Mouse (Mus musculus): ENCODE results near the gene Ldlrap1. TPM values are rescaled to one million over a fixed set of nuclear protein-coding genes. Genes with fewer than 3 reads are reported as not detected.

The Ldlrap1 gene
- polyA plus RNA-seq, 1 experiment from 2014 or later: 33.9 TPM

DNA sequence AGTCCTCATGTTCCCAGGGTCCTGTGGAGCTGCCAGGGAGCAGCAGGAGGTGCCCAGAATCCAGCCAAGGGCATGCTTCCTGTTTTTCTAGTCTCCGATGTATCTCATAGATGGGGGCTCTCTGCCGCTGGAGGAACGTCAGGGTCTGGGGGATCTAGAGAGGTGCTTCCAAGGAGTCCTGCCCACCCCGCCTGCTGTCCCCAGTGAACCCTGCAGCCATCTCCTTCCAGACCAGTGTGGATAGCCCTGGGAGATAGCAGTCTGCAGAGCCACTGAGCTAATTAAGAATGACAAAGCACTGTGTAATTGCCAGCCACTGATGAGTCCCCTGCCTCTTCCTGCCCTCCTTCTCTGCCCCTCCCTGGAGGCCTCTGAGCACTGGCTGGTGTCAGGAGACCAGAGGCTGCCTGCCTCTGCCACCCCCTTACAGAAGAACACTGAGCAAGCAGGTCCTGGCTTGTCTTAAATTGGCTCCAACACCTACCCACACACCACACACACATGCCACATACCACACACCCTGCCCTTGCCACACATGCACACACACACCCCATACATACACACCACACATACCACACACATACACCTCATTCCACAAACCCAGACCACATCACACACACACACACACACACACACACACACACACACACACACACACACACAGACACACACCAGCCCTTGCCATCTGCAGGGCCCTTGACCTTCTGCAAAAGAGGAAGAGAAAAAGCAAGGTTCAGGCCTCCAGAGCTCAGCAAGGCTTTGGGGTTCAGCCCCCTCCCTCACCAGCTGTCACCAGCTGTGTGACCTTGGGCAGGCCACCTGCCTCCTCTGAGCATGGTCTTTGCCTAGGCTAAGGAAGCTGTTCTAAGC lies 5.2 kb upstream of the Ldlrap1 start:
- H3K27me3 ChIP-seq: 0 out of 2 replicates have a peak, but pooled peaks cover 14% of the 10 kb centered on the region
- no peak overlapping the region for H3K27ac ChIP-seq
- WGBS: 37% methylated on average over 4 of the region's 4 CpGs
- no peak overlapping the region for H3K4me3 ChIP-seq
- no peak overlapping the region for H3K4me2 ChIP-seq
- no peaks in the 10 kb centered on the region for H3K9me3 ChIP-seq
- 0 out of 2 replicates have a peak, but pooled peaks have one; percentile 17 for ATAC-seq (ENCODE audit: insufficient number of reproducible peaks, low FRiP score, low TSS enrichment, low read depth)
- peaks cover 30% of the 10 kb centered on the region for H3K4me1 ChIP-seq
- no peaks in the 10 kb centered on the region for H3K36me3 ChIP-seq
- no peak overlapping the region for H3K9ac ChIP-seq

DNA sequence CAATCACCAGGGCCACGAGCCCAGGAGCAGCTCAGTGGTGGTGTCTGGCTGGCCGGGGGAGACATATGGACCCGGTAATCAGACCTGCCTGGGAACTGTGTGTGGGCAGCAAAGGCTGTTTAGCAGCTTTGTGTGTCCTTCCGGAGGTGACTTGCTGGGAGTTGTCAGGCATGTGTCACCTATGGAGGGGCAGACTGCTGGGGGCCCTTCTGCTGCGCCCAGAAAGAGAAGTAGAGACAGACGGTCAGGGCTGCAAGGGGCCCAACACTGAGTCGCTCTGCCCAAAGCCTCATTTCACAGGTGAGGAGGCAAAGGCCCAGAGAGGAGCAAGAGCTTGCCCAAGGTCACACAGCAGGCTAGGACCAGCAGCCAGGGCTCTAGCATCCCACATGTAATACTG lies 2.1 kb upstream of the Ldlrap1 start:
- no peak overlapping the region for H3K27ac ChIP-seq
- H3K9me3 ChIP-seq: no peaks in the 10 kb centered on the region
- WGBS: 55% methylated on average over 7 of the region's 7 CpGs
- H3K9ac ChIP-seq: no peak overlapping the region
- no peak overlapping the region for H3K4me2 ChIP-seq
- no peak overlapping the region for H3K4me3 ChIP-seq
- peaks cover 39% of the 10 kb centered on the region for H3K4me1 ChIP-seq
- no peaks in the 10 kb centered on the region for H3K36me3 ChIP-seq
- 0 out of 2 replicates have a peak, but pooled peaks cover 14% of the 10 kb centered on the region for H3K27me3 ChIP-seq
- ATAC-seq (ENCODE audit: insufficient number of reproducible peaks, low FRiP score, low TSS enrichment, low read depth): no peak

DNA sequence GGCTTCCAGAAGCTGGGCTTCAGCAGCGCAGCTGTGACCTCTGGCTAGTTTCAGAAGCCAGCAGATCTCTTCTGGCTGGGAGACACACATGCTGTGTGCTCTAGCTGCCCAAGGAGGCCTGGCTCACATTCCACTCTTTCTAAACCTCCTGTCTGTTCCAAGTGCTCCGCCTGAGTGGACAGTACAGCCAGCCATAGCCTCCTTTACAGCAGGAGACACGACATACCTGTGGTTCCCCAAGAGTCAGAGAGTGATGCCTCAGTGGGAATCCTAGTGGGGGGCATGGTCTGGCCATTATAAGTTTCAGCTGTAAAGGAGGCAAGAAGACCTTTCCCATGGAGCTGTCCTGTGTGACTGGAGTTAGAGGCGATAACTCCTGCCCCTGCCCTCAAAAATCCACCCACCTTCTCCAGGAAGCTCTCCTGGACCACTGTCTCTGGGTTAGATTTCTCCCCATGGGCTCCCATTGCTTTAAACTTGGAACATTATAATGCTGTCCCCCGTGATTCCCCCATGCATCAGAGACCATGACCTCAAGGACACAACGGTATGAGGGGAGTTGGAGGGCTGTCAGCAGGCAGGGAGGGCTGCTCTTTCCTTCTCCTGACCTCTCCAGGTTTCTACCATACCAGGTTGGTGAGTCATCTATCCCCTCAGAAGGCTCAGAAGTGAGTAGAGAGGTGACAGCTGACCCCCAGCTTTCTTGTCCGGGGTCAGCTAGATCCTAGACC lies 1.4 kb upstream of the Ldlrap1 start:
- peaks cover 39% of the 10 kb centered on the region for H3K4me1 ChIP-seq
- no peak for ATAC-seq (ENCODE audit: insufficient number of reproducible peaks, low FRiP score, low TSS enrichment, low read depth)
- H3K27me3 ChIP-seq: 0 out of 2 replicates have a peak, but pooled peaks cover 14% of the 10 kb centered on the region

DNA sequence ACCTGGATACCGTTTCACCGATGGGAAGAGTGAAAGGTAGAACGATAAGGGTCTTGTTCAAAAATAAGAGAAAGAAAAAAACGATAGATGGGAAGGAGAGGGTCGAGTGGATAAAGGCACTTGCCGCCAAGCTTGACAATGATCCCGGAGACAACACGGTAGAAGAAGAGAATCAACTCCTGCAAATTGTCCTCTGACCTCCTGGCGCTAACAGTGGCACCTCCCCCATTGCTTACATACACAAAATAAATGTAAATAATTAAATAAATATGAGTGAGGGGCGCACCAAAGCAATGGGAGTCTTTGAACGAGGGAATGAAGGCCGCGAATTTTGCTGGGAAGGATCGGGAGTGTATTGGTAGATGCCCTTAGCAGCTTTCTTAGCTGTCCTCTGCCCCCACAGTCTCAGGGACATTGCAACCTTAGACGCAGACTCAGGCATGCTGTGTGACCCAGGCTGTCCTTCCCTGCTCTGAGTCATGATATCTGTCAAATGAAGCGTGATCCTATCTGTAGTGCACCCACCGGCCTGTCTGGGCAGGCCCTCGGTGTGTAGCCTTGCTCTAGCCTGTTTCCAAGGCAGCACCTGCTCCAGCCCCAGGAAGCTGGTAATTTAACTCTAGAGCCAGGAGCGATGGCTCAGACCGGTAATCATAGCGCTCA lies 533 bp upstream of the Ldlrap1 start:
- no peak for ATAC-seq (ENCODE audit: insufficient number of reproducible peaks, low FRiP score, low TSS enrichment, low read depth)
- Histone ChIP-seq H3K4me1 (peaks cover 39% of the 10 kb centered on the region), H3K27ac (no peak overlapping the region), H3K9ac (no peak overlapping the region; the same call in 1 of the 2 replicates), H3K9me3 (no peaks in the 10 kb centered on the region), H3K36me3 (no peaks in the 10 kb centered on the region), H3K27me3 (0 out of 2 replicates have a peak, but pooled peaks cover 14% of the 10 kb centered on the region), H3K4me2 (peak overlapping the region; percentile 78), H3K4me3 (peak overlapping the region; percentile 81)
- WGBS: 10% methylated on average over 21 of the region's 21 CpGs

More for the DNA sequence above, 1.4 kb upstream of the Ldlrap1 start:
- H3K4me2 ChIP-seq: no peak overlapping the region
- H3K4me3 ChIP-seq: no peak overlapping the region
- no peak overlapping the region for H3K9ac ChIP-seq
- no peaks in the 10 kb centered on the region for H3K36me3 ChIP-seq
- H3K9me3 ChIP-seq: no peaks in the 10 kb centered on the region
- H3K27ac ChIP-seq: no peak overlapping the region
- WGBS: 66% methylated on average over 7 of the region's 7 CpGs

DNA sequence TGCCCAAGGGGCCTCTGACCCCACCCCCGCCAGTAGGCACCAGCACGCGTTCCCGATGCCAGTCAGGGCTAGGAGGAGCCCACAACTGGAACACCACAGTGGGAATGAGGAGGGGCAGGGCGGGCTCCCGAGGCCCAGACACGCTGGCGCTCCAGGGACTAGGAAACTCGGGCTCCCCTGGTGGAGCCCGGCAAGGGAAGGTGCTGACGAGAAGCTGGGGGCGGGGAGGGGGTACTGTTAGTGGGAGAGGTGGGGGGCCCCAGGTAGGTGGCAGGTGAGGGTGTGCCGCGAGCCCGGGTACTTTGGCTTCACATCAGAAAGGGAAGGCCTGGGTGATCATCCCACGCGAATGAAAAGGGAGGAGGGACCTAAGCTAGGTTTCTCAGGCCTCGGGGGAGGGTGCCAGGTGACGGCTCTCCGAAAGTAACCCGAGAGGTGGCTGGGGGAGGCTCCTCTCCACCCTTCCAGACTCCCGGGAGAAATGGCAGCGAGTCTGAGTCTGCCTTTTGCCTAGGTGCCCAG lies 859 bp downstream of the Ldlrap1 start:
- Histone ChIP-seq H3K36me3 (no peaks in the 10 kb centered on the region), H3K27ac (peak overlapping the region; percentile 82), H3K4me1 (peaks cover 41% of the 10 kb centered on the region), H3K27me3 (0 out of 2 replicates have a peak, but pooled peaks cover 14% of the 10 kb centered on the region), H3K9me3 (no peaks in the 10 kb centered on the region), H3K4me3 (peak overlapping the region; percentile 81), H3K4me2 (peak overlapping the region; percentile 78), H3K9ac (peak overlapping the region; percentile 75)
- peak; percentile 7; the same call in 1 of the 2 replicates for ATAC-seq (ENCODE audit: insufficient number of reproducible peaks, low FRiP score, low TSS enrichment, low read depth)
- WGBS: 2% methylated on average over 23 of the region's 23 CpGs

DNA sequence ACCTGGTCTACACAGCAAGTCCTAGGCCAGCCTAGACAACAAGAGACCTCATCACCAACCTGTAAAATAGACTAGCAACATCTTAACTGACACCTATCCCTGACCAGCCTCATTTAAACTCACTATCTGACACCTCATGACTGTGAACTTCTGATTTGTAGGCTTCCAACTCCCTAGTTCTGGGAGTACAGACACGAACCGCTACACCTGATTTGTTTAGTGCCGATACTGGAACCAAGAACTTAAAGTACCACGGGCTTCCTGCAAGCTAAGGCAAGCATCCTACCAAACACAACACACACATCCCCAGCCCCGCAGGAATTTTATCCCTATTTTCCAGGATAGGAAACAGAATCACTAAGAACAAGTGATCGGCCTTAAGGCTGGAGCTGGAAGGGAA lies 1.5 kb downstream of the Ldlrap1 start:
- 0 out of 2 replicates have a peak, but pooled peaks cover 14% of the 10 kb centered on the region for H3K27me3 ChIP-seq
- ATAC-seq (ENCODE audit: insufficient number of reproducible peaks, low FRiP score, low TSS enrichment, low read depth): no peak
- 59% methylated on average over 6 of the region's 6 CpGs for WGBS
- H3K4me2 ChIP-seq: peak overlapping the region; percentile 78
- H3K36me3 ChIP-seq: no peaks in the 10 kb centered on the region
- peak overlapping the region; percentile 75; the same call in 1 of the 2 replicates for H3K9ac ChIP-seq
- no peaks in the 10 kb centered on the region for H3K9me3 ChIP-seq
- H3K27ac ChIP-seq: no peak overlapping the region
- peaks cover 43% of the 10 kb centered on the region for H3K4me1 ChIP-seq
- peak overlapping the region; percentile 81 for H3K4me3 ChIP-seq

DNA sequence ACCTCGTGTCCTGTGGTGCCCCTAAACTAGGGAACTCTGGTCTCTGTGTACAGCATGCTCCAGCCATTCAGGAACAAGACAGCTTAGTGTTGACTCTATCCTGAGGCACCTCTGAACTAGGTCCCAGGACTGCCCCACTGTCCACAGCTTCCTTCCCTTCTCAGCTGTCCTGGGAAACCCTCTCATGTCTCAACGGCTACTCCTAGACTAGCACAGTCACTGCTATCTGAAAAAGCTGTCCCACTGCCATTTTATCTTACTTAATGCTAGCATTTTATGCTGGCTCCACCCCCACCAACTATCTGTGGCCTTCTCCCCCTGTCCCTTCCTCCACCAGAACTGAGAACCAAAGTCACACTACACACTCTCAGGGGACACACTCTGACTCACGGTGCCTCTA lies 3.5 kb downstream of the Ldlrap1 start:
- no peak overlapping the region for H3K27ac ChIP-seq
- 0 out of 2 replicates have a peak, but pooled peaks cover 8% of the 10 kb centered on the region for H3K27me3 ChIP-seq
- H3K4me3 ChIP-seq: no peak overlapping the region
- no peaks in the 10 kb centered on the region for H3K36me3 ChIP-seq
- H3K4me1 ChIP-seq: peaks cover 62% of the 10 kb centered on the region
- no peak for ATAC-seq (ENCODE audit: insufficient number of reproducible peaks, low FRiP score, low TSS enrichment, low read depth)
- 67% methylated on average over 3 of the region's 3 CpGs for WGBS
- H3K4me2 ChIP-seq: no peak overlapping the region
- no peak overlapping the region for H3K9ac ChIP-seq
- H3K9me3 ChIP-seq: no peaks in the 10 kb centered on the region

DNA sequence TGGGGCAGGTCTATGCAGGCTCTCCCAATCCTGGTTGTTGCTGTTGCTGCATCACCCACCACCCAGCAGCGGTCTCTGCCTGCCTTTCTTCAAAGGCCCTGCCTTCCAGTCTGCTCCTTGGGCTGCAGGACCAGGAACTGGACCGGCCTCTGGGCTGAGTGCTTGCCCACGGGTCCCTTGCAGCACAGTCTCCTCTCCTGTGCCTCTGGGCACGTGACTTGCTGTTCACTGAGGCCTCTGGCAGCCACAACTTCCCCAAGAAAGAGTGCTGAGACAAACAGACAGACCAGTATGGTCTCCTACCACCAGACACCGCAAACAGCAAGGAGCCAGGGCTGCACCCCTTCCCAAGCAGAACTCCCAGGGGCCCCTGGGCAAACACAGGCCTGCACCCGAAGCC lies 5.5 kb downstream of the Ldlrap1 start:
- Histone ChIP-seq H3K36me3 (no peaks in the 10 kb centered on the region), H3K4me2 (no peak overlapping the region), H3K27me3 (no peaks in the 10 kb centered on the region), H3K4me3 (no peak overlapping the region), H3K27ac (peak overlapping the region; percentile 47), H3K9ac (no peak overlapping the region), H3K4me1 (peaks cover 57% of the 10 kb centered on the region), H3K9me3 (no peaks in the 10 kb centered on the region)
- no peak for ATAC-seq (ENCODE audit: insufficient number of reproducible peaks, low FRiP score, low TSS enrichment, low read depth)
- WGBS: 69% methylated on average over 6 of the region's 6 CpGs

DNA sequence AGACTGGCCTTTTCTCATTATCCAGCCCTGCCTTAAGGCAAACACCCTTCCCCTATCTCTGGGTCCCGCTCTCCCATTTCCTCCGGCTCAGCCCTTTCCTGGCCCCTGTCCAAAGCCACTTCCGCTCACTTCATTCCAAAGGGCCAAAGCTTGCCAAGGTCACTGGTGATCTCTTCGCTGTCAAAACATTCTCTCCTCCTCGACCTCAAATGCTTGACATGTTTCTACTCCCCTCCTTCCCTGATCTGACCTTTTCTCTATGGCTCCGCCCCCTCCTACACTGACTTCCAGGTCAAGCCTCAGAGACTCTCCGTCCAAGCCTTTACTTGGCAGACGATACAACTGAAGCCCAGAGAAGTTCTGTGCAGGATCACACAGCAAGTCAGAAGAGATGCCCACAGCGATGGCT lies 7.0 kb downstream of the Ldlrap1 start:
- no peak for ATAC-seq (ENCODE audit: insufficient number of reproducible peaks, low FRiP score, low TSS enrichment, low read depth)
- Histone ChIP-seq H3K9ac (no peak overlapping the region), H3K27me3 (no peaks in the 10 kb centered on the region), H3K4me1 (peaks cover 51% of the 10 kb centered on the region), H3K27ac (no peak overlapping the region), H3K4me2 (no peak overlapping the region), H3K4me3 (no peak overlapping the region), H3K36me3 (no peaks in the 10 kb centered on the region), H3K9me3 (no peaks in the 10 kb centered on the region)
- WGBS: 42% methylated on average over 9 of the region's 9 CpGs

DNA sequence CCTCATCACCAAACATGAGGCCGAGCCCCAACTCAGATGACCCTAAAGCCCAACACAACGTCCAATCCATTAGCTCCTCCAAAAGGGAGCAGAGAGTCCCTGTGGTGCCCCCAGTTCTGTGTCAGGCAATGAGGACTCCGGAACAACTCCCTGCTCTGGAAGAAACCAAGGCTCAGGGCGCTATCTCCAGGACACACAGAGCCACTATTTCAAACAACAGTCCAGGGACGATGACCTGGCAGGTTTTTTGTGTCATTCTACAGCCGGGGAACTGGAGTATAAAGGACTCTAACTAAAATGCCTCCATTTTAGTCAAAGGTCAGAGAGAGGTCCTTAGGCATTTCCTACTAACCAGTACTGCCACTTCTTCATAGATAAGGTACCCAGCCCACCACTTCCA lies 7.5 kb downstream of the Ldlrap1 start:
- no peak for ATAC-seq (ENCODE audit: insufficient number of reproducible peaks, low FRiP score, low TSS enrichment, low read depth)
- H3K27me3 ChIP-seq: no peaks in the 10 kb centered on the region
- 0 out of 2 replicates have a peak, but pooled peaks cover under 1% of the 10 kb centered on the region for H3K36me3 ChIP-seq
- H3K9ac ChIP-seq: no peak overlapping the region
- no peaks in the 10 kb centered on the region for H3K9me3 ChIP-seq
- H3K4me2 ChIP-seq: no peak overlapping the region
- peaks cover 46% of the 10 kb centered on the region for H3K4me1 ChIP-seq
- H3K4me3 ChIP-seq: no peak overlapping the region
- H3K27ac ChIP-seq: no peak overlapping the region
- 76% methylated on average over 6 of the region's 6 CpGs for WGBS

DNA sequence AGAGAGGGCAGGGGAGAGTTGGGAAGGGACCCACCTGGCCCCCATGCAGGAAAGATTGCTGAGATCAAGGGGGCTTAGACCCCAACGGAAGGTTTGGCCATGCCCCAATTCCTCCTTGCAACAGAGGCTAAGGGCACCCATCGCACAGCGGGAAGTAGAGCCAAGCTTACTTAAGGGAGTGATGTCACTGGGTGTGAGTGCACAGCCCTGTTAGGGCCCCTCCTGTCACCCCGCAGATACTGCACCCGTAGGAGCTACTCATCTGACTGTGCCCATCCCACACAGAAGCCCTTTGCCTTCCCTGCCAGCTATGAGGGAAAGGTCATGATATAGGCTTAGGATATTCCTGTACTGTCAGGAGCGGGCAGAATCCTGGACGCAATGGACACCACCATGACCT lies 8.3 kb downstream of the Ldlrap1 start:
- H3K4me1 ChIP-seq: peaks cover 47% of the 10 kb centered on the region
- no peak overlapping the region for H3K27ac ChIP-seq
- H3K36me3 ChIP-seq: peaks cover 5% of the 10 kb centered on the region; the same call in 1 of the 2 replicates
- WGBS: 83% methylated on average over 7 of the region's 7 CpGs
- no peak overlapping the region for H3K9ac ChIP-seq
- no peaks in the 10 kb centered on the region for H3K9me3 ChIP-seq
- no peak for ATAC-seq (ENCODE audit: insufficient number of reproducible peaks, low FRiP score, low TSS enrichment, low read depth)
- H3K27me3 ChIP-seq: no peaks in the 10 kb centered on the region
- no peak overlapping the region for H3K4me2 ChIP-seq
- H3K4me3 ChIP-seq: no peak overlapping the region
